Mouse (Mus musculus) ES-E14 (cell line): ENCODE data around the gene Ivd.

Source experiments
- CHD2 ChIP-seq: IDR thresholded peaks from 2 replicates; pipeline ENCODE4 v1.6.1; 2014; ENCODE audit warnings: mild to moderate bottlenecking, low read depth, low read length, inconsistent platforms
- HCFC1 ChIP-seq: IDR thresholded peaks from 2 replicates; pipeline ENCODE4 v1.6.1; 2012; ENCODE audit warnings: low read length, inconsistent platforms, borderline replicate concordance; ENCODE audit not compliant: insufficient read depth
- MAFK ChIP-seq: IDR thresholded peaks from 2 replicates; pipeline ENCODE4 v1.6.1; 2014; ENCODE audit warnings: mild to moderate bottlenecking, low read depth, low read length, inconsistent platforms; ENCODE audit not compliant: insufficient read depth
- ZC3H11A ChIP-seq: IDR thresholded peaks from 2 replicates; pipeline ENCODE4 v1.6.1; 2012; ENCODE audit warnings: low read depth, mild to moderate bottlenecking, inconsistent platforms, low read length, borderline replicate concordance
- ZNF384 ChIP-seq: IDR thresholded peaks from 2 replicates; pipeline ENCODE4 v1.6.1; 2012; ENCODE audit warnings: low read depth, low read length, inconsistent platforms

DNA sequence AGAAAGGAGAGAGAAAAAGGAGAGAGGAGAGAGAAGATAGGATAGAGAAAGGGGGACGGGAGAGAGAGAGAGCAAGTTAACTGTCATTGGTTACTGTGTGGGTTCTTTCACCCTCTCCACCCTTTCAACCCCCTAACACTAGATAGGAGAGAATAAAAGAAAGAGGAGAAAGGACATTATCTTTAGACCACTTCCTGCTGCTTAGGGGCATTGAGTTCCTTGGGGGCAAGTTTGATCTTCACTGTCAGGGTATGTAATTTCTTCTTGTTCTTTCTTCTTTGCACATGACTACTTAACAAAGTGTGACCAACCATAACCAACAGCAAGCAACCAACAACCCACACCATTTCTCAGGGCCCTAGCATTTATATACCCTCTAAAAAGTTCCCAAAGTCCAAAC is 49.0 kb upstream of the Ivd start:
- TF ChIP-seq HCFC1 (no peak), CHD2 (no peak), MAFK (no peak), ZNF384 (no peak), ZC3H11A (no peak)
